Mouse (Mus musculus): Measurements from ENCODE around the gene Asphd1. TPM values are rescaled to one million over a fixed set of nuclear protein-coding genes. Genes with fewer than 3 reads are reported as not detected.

Asphd1 gene
- polyA plus RNA-seq, 1 experiment, result 0.36 TPM

DNA sequence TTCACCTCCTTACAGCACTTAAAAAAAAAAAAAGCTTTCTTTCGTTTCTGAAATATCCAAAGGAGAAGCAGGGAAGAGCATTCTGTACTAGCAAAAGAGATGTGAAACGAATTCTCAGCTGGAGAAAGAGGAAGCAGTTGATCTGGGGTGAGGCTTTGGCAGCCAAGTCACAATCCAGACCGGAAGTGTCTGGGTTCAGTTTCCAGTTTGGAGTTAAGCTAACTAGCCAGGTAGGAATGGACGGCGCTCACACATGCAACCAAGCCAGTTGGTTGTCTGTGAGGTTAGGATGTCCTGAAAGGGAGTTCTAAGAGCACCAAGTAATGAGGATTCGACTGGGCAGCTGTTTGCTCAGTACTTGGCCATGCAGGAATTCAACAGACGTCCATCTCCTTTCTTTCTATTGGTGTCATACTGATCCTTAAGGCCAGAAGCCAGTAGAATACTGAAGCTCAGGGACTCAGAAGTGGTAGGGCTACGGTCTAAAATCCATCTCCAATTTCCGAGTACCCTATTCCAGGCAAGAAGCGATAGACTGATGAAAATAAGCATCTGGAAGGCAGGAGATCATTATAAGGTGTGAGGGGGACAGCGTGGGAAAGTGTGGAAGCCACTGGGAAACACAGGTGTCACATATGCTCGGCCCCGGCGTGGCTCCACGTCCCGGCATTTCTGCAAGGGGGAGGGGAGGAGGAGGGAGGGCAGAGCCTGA, 51.8 kb downstream of the Asphd1 start:
- Histone ChIP-seq H3K36me3 (ENCODE audit: control insufficient read depth, insufficient read depth, low read length, poor library complexity, severe bottlenecking) (no peaks in the 10 kb centered on the region), H3K9ac (ENCODE audit: low read depth, poor library complexity, severe bottlenecking) (peak overlapping the region; percentile 43), H3K4me3 (ENCODE audit: low read depth, low read length) (peak overlapping the region; percentile 71), H3K9me3 (replicated peaks; ENCODE audit: control insufficient read depth, insufficient read depth, low read length, poor library complexity, severe bottlenecking) (no peaks in the 10 kb centered on the region), H3K4me1 (ENCODE audit: control insufficient read depth, insufficient read depth, low read length) (no peaks in the 10 kb centered on the region), H3K27ac (ENCODE audit: insufficient read depth, low read length) (no peak overlapping the region), H3K27me3 (ENCODE audit: control insufficient read depth, insufficient read depth, low read length, poor library complexity, severe bottlenecking) (no peaks in the 10 kb centered on the region)
- no peak for TF ChIP-seq POLR2A (IDR thresholded peaks at IDR 0.05; ENCODE audit: insufficient read depth, low read length)
- TF ChIP-seq CTCF (IDR thresholded peaks at IDR 0.05; ENCODE audit: low read depth, low read length), result no peak
- no peak for TF ChIP-seq EP300 (IDR thresholded peaks at IDR 0.05; ENCODE audit: insufficient read depth, low read depth, low read length)

DNA sequence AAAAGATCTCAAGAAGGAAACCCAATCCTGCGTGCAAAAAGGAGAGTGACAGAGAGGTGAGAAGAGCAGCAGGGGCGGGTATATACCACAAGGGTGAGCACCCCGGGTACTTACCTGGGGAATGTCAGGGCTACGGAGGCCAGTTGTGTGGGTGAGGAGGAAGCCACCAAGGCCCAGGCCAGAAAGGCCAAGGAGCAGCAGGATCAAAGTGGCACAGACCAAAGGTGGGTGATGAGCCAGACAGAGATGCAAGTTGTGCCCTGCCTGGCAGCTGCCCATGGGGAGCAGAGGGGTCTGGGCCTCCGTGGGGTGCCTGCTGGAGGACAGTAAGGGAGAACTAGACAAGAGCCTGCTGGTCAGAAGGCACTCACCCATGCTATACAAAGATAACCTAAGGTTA, 52.5 kb downstream of the Asphd1 start:
- no peaks in the 10 kb centered on the region for H3K27me3 ChIP-seq (ENCODE audit: control insufficient read depth, insufficient read depth, low read length, poor library complexity, severe bottlenecking)
- no peaks in the 10 kb centered on the region for H3K4me1 ChIP-seq (ENCODE audit: control insufficient read depth, insufficient read depth, low read length)
- H3K9ac ChIP-seq (ENCODE audit: low read depth, poor library complexity, severe bottlenecking), result no peak overlapping the region
- no peak overlapping the region for H3K27ac ChIP-seq (ENCODE audit: insufficient read depth, low read length)
- H3K9me3 ChIP-seq (replicated peaks; ENCODE audit: control insufficient read depth, insufficient read depth, low read length, poor library complexity, severe bottlenecking), result no peaks in the 10 kb centered on the region
- no peak overlapping the region for H3K4me3 ChIP-seq (ENCODE audit: low read depth, low read length)
- H3K36me3 ChIP-seq (ENCODE audit: control insufficient read depth, insufficient read depth, low read length, poor library complexity, severe bottlenecking), result no peaks in the 10 kb centered on the region
- TF ChIP-seq EP300 (IDR thresholded peaks at IDR 0.05; ENCODE audit: insufficient read depth, low read depth, low read length), result no peak
- no peak for TF ChIP-seq POLR2A (IDR thresholded peaks at IDR 0.05; ENCODE audit: insufficient read depth, low read length)
- no peak for TF ChIP-seq CTCF (IDR thresholded peaks at IDR 0.05; ENCODE audit: low read depth, low read length)

Other genes starting within 250 kb of the Asphd1 start
- 4.9 and 5.9 TPM in 2 replicates for gene Coro1a, start 241.8 kb downstream of the Asphd1 start, polyA plus RNA-seq (2011; ENCODE audit: insufficient read depth, insufficient read length, low read depth, missing spikeins)
- 102 and 121 TPM in 2 replicates for gene Mapk3, start 190.0 kb downstream of the Asphd1 start, polyA plus RNA-seq (2011; ENCODE audit: insufficient read depth, insufficient read length, low read depth, missing spikeins)
- 1.8 and 3.6 TPM in 2 replicates for gene Gdpd3, start 183.2 kb downstream of the Asphd1 start, polyA plus RNA-seq (2011; ENCODE audit: insufficient read depth, insufficient read length, low read depth, missing spikeins)
- gene Ypel3, start 172.6 kb downstream of the Asphd1 start, polyA plus RNA-seq (2011; ENCODE audit: insufficient read depth, insufficient read length, low read depth, missing spikeins), result 56.8 and 62.1 TPM in 2 replicates
- 1.7 TPM in 2 replicates for gene Tbx6, start 168.1 kb downstream of the Asphd1 start, polyA plus RNA-seq (2011; ENCODE audit: insufficient read depth, insufficient read length, low read depth, missing spikeins)
- 111 and 127 TPM in 2 replicates for gene Ppp4c, start 157.1 kb downstream of the Asphd1 start, polyA plus RNA-seq (2011; ENCODE audit: insufficient read depth, insufficient read length, low read depth, missing spikeins)
- gene Fam57b, start 151.9 kb downstream of the Asphd1 start, polyA plus RNA-seq (2011; ENCODE audit: insufficient read depth, insufficient read length, low read depth, missing spikeins), result 2.7 and 4.2 TPM in 2 replicates
- gene 4930451I11Rik, start 117.9 kb downstream of the Asphd1 start, polyA plus RNA-seq (2011; ENCODE audit: insufficient read depth, insufficient read length, low read depth, missing spikeins), result not detected in 2 replicates
- gene Doc2a, start 102.2 kb downstream of the Asphd1 start, polyA plus RNA-seq (2011; ENCODE audit: insufficient read depth, insufficient read length, low read depth, missing spikeins), result 3.2 and 3.3 TPM in 2 replicates
- gene Hirip3, start 87.6 kb downstream of the Asphd1 start, polyA plus RNA-seq (2011; ENCODE audit: insufficient read depth, insufficient read length, low read depth, missing spikeins), result 116 and 120 TPM in 2 replicates
- gene Ino80e, start 87.2 kb downstream of the Asphd1 start, polyA plus RNA-seq (2011; ENCODE audit: insufficient read depth, insufficient read length, low read depth, missing spikeins), result 104 and 118 TPM in 2 replicates
- gene Taok2, start 64.9 kb downstream of the Asphd1 start, polyA plus RNA-seq (2011; ENCODE audit: insufficient read depth, insufficient read length, low read depth, missing spikeins), result 37.9 and 41.0 TPM in 2 replicates
- gene Tmem219, start 26.7 kb downstream of the Asphd1 start, polyA plus RNA-seq (2011; ENCODE audit: insufficient read depth, insufficient read length, low read depth, missing spikeins), result 16.3 and 17.2 TPM in 2 replicates
- 25.5 and 26.8 TPM in 2 replicates for gene Kctd13, start 20.7 kb downstream of the Asphd1 start, polyA plus RNA-seq (2011; ENCODE audit: insufficient read depth, insufficient read length, low read depth, missing spikeins)
- 1.4 and 1.9 TPM in 2 replicates for gene Sez6l2, start 981 bp upstream of the Asphd1 start, polyA plus RNA-seq (2011; ENCODE audit: insufficient read depth, insufficient read length, low read depth, missing spikeins)
- gene Cdipt, start 26.3 kb upstream of the Asphd1 start, polyA plus RNA-seq (2011; ENCODE audit: insufficient read depth, insufficient read length, low read depth, missing spikeins), result 42.8 and 53.3 TPM in 2 replicates
- gene Cdiptos, start 26.5 kb upstream of the Asphd1 start, polyA plus RNA-seq (2011; ENCODE audit: insufficient read depth, insufficient read length, low read depth, missing spikeins), result 1.4 and 2.4 TPM in 2 replicates
- 17.9 and 18.8 TPM in 2 replicates for gene Mvp, start 65.0 kb upstream of the Asphd1 start, polyA plus RNA-seq (2011; ENCODE audit: insufficient read depth, insufficient read length, low read depth, missing spikeins)
- gene Pagr1b, start 66.9 kb upstream of the Asphd1 start, polyA plus RNA-seq (2011; ENCODE audit: insufficient read depth, insufficient read length, low read depth, missing spikeins), result 22.1 and 26.6 TPM in 2 replicates
- 12.7 and 27.9 TPM in 2 replicates for gene Pagr1a, start 67.8 kb upstream of the Asphd1 start, polyA plus RNA-seq (2011; ENCODE audit: insufficient read depth, insufficient read length, low read depth, missing spikeins)
- gene Gm42742, start 71.5 kb upstream of the Asphd1 start, polyA plus RNA-seq (2011; ENCODE audit: insufficient read depth, insufficient read length, low read depth, missing spikeins), result 2.2 and 23.9 TPM in 2 replicates
- 3.5 and 6.7 TPM in 2 replicates for gene Prrt2, start 71.6 kb upstream of the Asphd1 start, polyA plus RNA-seq (2011; ENCODE audit: insufficient read depth, insufficient read length, low read depth, missing spikeins)
- 117 and 123 TPM in 2 replicates for gene Maz, start 77.5 kb upstream of the Asphd1 start, polyA plus RNA-seq (2011; ENCODE audit: insufficient read depth, insufficient read length, low read depth, missing spikeins)
- gene Kif22, start 92.9 kb upstream of the Asphd1 start, polyA plus RNA-seq (2011; ENCODE audit: insufficient read depth, insufficient read length, low read depth, missing spikeins), result 106 and 109 TPM in 2 replicates
- gene Zg16, start 137.7 kb upstream of the Asphd1 start, polyA plus RNA-seq (2011; ENCODE audit: insufficient read depth, insufficient read length, low read depth, missing spikeins), result not detected in 2 replicates
- 1.6 TPM in 2 replicates for gene AI467606, start 141.8 kb upstream of the Asphd1 start, polyA plus RNA-seq (2011; ENCODE audit: insufficient read depth, insufficient read length, low read depth, missing spikeins)
- 8.6 and 9.3 TPM in 2 replicates for gene Qprt, start 172.6 kb upstream of the Asphd1 start, polyA plus RNA-seq (2011; ENCODE audit: insufficient read depth, insufficient read length, low read depth, missing spikeins)
- gene Spn, start 188.2 kb upstream of the Asphd1 start, polyA plus RNA-seq (2011; ENCODE audit: insufficient read depth, insufficient read length, low read depth, missing spikeins), result 1.5 and 2.2 TPM in 2 replicates
- gene Cd2bp2, start 246.5 kb upstream of the Asphd1 start, polyA plus RNA-seq (2011; ENCODE audit: insufficient read depth, insufficient read length, low read depth, missing spikeins), result 98.6 and 120 TPM in 2 replicates